Mouse (Mus musculus) Patski (cell line): ENCODE measurements at regions not wholly inside any gene's neighbourhood (a gene's known extent, or its start where the extent isn't known, plus 50 kb on each side); places are given as distances from the start of the nearest gene placed in this dataset.

Experiments
- ATAC-seq: fragments of 100-300 bp; one replicate; pipeline ENCODE4 v1.8.0; 2021
- CTCF ChIA-PET: fragments of 350-600 bp; sonication (Branson Sonifier 250); formaldehyde crosslinking; loops from one replicate; lab custom pipeline; 2022; ENCODE audit warnings: inconsistent platforms; lab: Charles Lee
- POLR2A ChIA-PET: fragments of 350-600 bp; sonication (Branson Sonifier 250); formaldehyde crosslinking; loops from one replicate; lab custom pipeline; 2022; ENCODE audit warnings: antibody characterized with exemption, inconsistent platforms; lab: Charles Lee
- DNase-seq: peaks from one replicate; pipeline ENCODE4 v3.0.0-alpha.2; 2011; ENCODE audit warnings: low read depth, low spot score
- H3K27me3 ChIP-seq: fragments of 371-371 bp; one replicate; pipeline ENCODE4 v1.5.1; 2021
- CTCF ChIP-seq: fragments of 100-300 bp; IDR thresholded peaks from one replicate; pipeline ENCODE4 v1.5.1; 2021
- in situ Hi-C: fragments of 300-500 bp; cut with MboI; formaldehyde crosslinking; loops from 3 replicates; pipeline ENCODE4 v1.11.1; 2018; ENCODE audit warnings: low pct_unique_long_range_greater_than_20kb, mixed read lengths

- no peak for TF ChIP-seq CTCF
- in situ Hi-C loops = no loop called here
- POLR2A ChIA-PET = no interaction called here
- DNase-seq (no peak), ATAC-seq (no peak)
- no peaks in the 10 kb centered on the region for H3K27me3 ChIP-seq
- CTCF ChIA-PET = no interaction called here
Measured at GRCm38 (mm10) chr10:9531931-9532330, 143.1 kb downstream of the Samd5 start.

- H3K27me3 ChIP-seq = peaks cover 8% of the 10 kb centered on the region
- in situ Hi-C loops = no loop called here
- no peak for ATAC-seq
- CTCF ChIA-PET = no interaction called here
- DNase-seq = no peak
- TF ChIP-seq CTCF = no peak
- POLR2A ChIA-PET = no interaction called here
Measured at GRCm38 (mm10) chr10:9529408-9529807, 145.6 kb downstream of the Samd5 start.

GRCm38 (mm10) chr10:9528066-9528465, 146.9 kb downstream of the Samd5 start:
- H3K27me3 ChIP-seq = peaks cover 13% of the 10 kb centered on the region
- POLR2A ChIA-PET = no interaction called here
- no peak for TF ChIP-seq CTCF
- ATAC-seq = no peak
- DNase-seq = no peak
- CTCF ChIA-PET = no interaction called here
- in situ Hi-C loops = no loop called here

GRCm38 (mm10) chr10:9509764-9510390, 165.1 kb downstream of the Samd5 start:
- ATAC-seq (no peak), DNase-seq (no peak)
- TF ChIP-seq CTCF = no peak
- POLR2A ChIA-PET = no interaction called here
- CTCF ChIA-PET = no interaction called here
- peaks cover 3% of the 10 kb centered on the region for H3K27me3 ChIP-seq
- in situ Hi-C loops = no loop called here

GRCm38 (mm10) chr10:9509092-9509671, 165.8 kb downstream of the Samd5 start:
- in situ Hi-C loops = no loop called here
- peaks cover 3% of the 10 kb centered on the region for H3K27me3 ChIP-seq
- ATAC-seq (no peak), DNase-seq (no peak)
- no peak for TF ChIP-seq CTCF
- ChIA-PET CTCF (interaction anchor here (1.6 to 1.8 kb wide), 2 partner anchors 8 to 16 kb away, joined by 4 read pairs; no protein-coding TSS in a partner anchor), POLR2A (no interaction called here)

GRCm38 (mm10) chr10:9503569-9504493, 171.2 kb downstream of the Samd5 start:
- ATAC-seq (peak; percentile 97), DNase-seq (peak; percentile 63)
- TF ChIP-seq CTCF = no peak
- no peaks in the 10 kb centered on the region for H3K27me3 ChIP-seq
- POLR2A ChIA-PET = no interaction called here
- CTCF ChIA-PET = interaction anchor here (1.8 to 2.4 kb wide), 2 partner anchors 8 to 12 kb away, joined by 6 to 10 read pairs; no protein-coding TSS in a partner anchor
- in situ Hi-C loops = no loop called here

GRCm38 (mm10) chr10:9498550-9498949, 176.5 kb downstream of the Samd5 start:
- POLR2A ChIA-PET = no interaction called here
- CTCF ChIA-PET = no interaction called here
- DNase-seq (no peak), ATAC-seq (no peak)
- no peak for TF ChIP-seq CTCF
- H3K27me3 ChIP-seq = no peaks in the 10 kb centered on the region
- in situ Hi-C loops = no loop called here

GRCm38 (mm10) chr10:9497021-9497420, 178.0 kb downstream of the Samd5 start:
- H3K27me3 ChIP-seq = no peaks in the 10 kb centered on the region
- DNase-seq = no peak
- in situ Hi-C loops = no loop called here
- TF ChIP-seq CTCF = no peak
- ChIA-PET CTCF (no interaction called here), POLR2A (no interaction called here)
- ATAC-seq = no peak

- ATAC-seq = no peak
- ChIA-PET POLR2A (no interaction called here), CTCF (no interaction called here)
- in situ Hi-C loops = no loop called here
- no peak for TF ChIP-seq CTCF
- H3K27me3 ChIP-seq = peaks cover 4% of the 10 kb centered on the region
- DNase-seq = no peak
Measured at GRCm38 (mm10) chr10:9495143-9495651, 179.8 kb downstream of the Samd5 start.

GRCm38 (mm10) chr10:9490416-9490815, 184.6 kb downstream of the Samd5 start:
- TF ChIP-seq CTCF = no peak
- POLR2A ChIA-PET = no interaction called here
- CTCF ChIA-PET = interaction anchor here (1.0 kb wide), 1 partner anchor 27 kb away, joined by 3 read pairs; no protein-coding TSS in a partner anchor
- in situ Hi-C loops = no loop called here
- no peak for DNase-seq
- H3K27me3 ChIP-seq = peaks cover 18% of the 10 kb centered on the region
- no peak for ATAC-seq
